ENCODE assay signal across 9 mouse cellular contexts in the genomic region with DNA sequence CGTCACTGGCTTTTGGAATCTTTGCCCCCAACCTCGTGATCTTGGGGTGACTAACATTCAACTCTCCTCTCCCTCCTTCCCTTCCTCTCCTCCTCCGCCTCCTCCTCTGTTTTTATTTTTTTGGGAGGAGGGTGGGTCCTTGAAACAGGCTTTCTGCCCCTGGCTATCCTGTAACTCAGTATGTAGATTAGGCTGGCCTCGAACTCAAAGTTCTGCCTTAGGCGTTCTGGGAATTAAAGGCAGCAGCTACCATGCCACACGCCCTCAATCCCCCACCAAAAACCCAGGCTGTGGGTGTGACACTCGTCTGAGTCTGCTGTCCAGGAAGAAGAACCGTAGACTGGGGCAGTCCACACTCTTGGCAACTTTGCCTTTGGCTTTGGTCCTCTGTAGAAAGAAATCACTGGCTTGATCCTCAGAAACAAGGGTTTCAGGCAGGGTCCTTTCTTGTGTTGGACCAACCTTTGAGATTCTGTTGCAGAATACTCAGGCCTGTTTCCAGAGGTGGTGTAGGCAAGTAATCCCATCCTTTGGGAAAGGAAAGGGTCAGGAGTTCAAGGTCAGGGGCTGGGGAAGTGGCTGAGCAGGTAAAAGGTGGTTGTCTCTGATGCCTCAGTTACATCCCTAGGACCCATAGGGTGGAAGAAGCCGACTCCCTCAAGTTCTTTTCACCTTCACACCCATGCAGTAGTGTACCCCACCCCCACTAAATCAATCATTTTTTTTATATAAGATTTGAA. TPM values are rescaled to one million over a fixed set of nuclear protein-coding genes. Genes with fewer than 3 reads are reported as not detected.
DNase-seq lines count a peak whose midpoint lies in the region; ATAC-seq and TF ChIP-seq lines count a peak whose summit lies in the region.
"Had no signal": no experiment of that assay in that cellular context is flagged by ENCODE, and none has a peak within 500 bp of the region (broad histone marks: within the 10 kb centered on the region; RNA-seq: fewer than 3 reads in every experiment).

No protein-coding gene starts in this region.

- no peak for DNase-seq in neural tube, embryonic 11.5 days (ENCODE audit: low spot score)
- no peak for DNase-seq in neural tube, embryonic 10.5 days (ENCODE audit: extremely low spot score, low spot score)
- no peak for DNase-seq in forebrain, embryonic 10.5 days (ENCODE audit: extremely low spot score, low spot score)
- peak; percentile 19 for DNase-seq in liver
- DNase-seq in stomach, postnatal 0 days (ENCODE audit: low spot score), result no peak
- DNase-seq in left cerebral cortex, postnatal 14 days (ENCODE audit: low spot score in 2 of 2), result no peak
- DNase-seq in layer of hippocampus, postnatal 14 days (ENCODE audit: low spot score in 2 of 2), result no peak
- no peak for DNase-seq in cerebellum, postnatal 10 days

- H3K9ac ChIP-seq in neural tube, embryonic 11.5 days (ENCODE audit: low read length), result peak overlapping the region; percentile 71
- peak overlapping the region; percentile 57 for H3K9ac ChIP-seq in stomach, postnatal 0 days (ENCODE audit: low read length)

- no peak for TF ChIP-seq EP300 in stomach, postnatal 0 days (optimal IDR thresholded peaks at IDR 0.05)

- 14% methylated on average over 9 of the region's 9 CpGs for WGBS in neural tube, embryonic 11.5 days
- 15% methylated on average over 9 of the region's 9 CpGs for WGBS in forebrain, embryonic 10.5 days
- WGBS in stomach, postnatal 0 days, result 10% methylated on average over 9 of the region's 9 CpGs

- H3K27ac ChIP-seq in neural tube, embryonic 11.5 days (ENCODE audit: low read depth, low read length), result no peak overlapping the region
- H3K27ac ChIP-seq in forebrain, embryonic 10.5 days, result peak overlapping the region; percentile 88
- no peak overlapping the region for H3K27ac ChIP-seq in stomach, postnatal 0 days (replicated peaks)
- H3K27ac ChIP-seq: layer of hippocampus, adult 2 months had no signal

- peak overlapping the region; percentile 80 for H3K4me3 ChIP-seq in neural tube, embryonic 11.5 days (ENCODE audit: low read depth, low read length)
- peak overlapping the region; percentile 91 for H3K4me3 ChIP-seq in forebrain, embryonic 10.5 days
- H3K4me3 ChIP-seq in stomach, postnatal 0 days (ENCODE audit: low read depth, low read length), result peak overlapping the region; percentile 62

- H3K27me3 ChIP-seq in neural tube, embryonic 11.5 days (ENCODE audit: control insufficient read depth, insufficient read depth, low read length), result no peaks in the 10 kb centered on the region
- peaks cover 14% of the 10 kb centered on the region for H3K27me3 ChIP-seq in forebrain, embryonic 10.5 days (ENCODE audit: poor library complexity, severe bottlenecking)
- H3K27me3 ChIP-seq in stomach, postnatal 0 days (ENCODE audit: control insufficient read depth, insufficient read depth, low read length), result no peaks in the 10 kb centered on the region

- no peak for ATAC-seq in neural tube, embryonic 11.5 days (ENCODE audit: insufficient read depth, low FRiP score, low TSS enrichment)
- ATAC-seq in stomach, postnatal 0 days (ENCODE audit: low FRiP score, low TSS enrichment), result no peak

- TF ChIP-seq CTCF in stomach, postnatal 0 days (IDR thresholded peaks at IDR 0.05; ENCODE audit: low read depth), result no peak

- H3K4me2 ChIP-seq in neural tube, embryonic 11.5 days (ENCODE audit: low read depth), result peak overlapping the region; percentile 78
- H3K4me2 ChIP-seq in stomach, postnatal 0 days (replicated peaks; ENCODE audit: low read depth), result peak overlapping the region; percentile 96

- H3K9me3 ChIP-seq in neural tube, embryonic 11.5 days (ENCODE audit: control insufficient read depth, low read length), result no peaks in the 10 kb centered on the region
- H3K9me3 ChIP-seq in forebrain, embryonic 10.5 days, result no peaks in the 10 kb centered on the region; the same call in 1 of the 2 replicates
- no peaks in the 10 kb centered on the region for H3K9me3 ChIP-seq in stomach, postnatal 0 days (ENCODE audit: control insufficient read depth, low read length)

- intact Hi-C loops in left cerebral cortex, postnatal 14 days (cut with DNase I), result no loop called here

- peaks cover 9% of the 10 kb centered on the region; the same call in 1 of the 2 replicates for H3K4me1 ChIP-seq in neural tube, embryonic 11.5 days (ENCODE audit: control insufficient read depth, insufficient read depth, low read length)
- peaks cover 31% of the 10 kb centered on the region for H3K4me1 ChIP-seq in forebrain, embryonic 10.5 days
- H3K4me1 ChIP-seq in stomach, postnatal 0 days (replicated peaks; ENCODE audit: control insufficient read depth, insufficient read depth), result peaks cover 3% of the 10 kb centered on the region; the same call in 1 of the 2 replicates

- peaks cover 2% of the 10 kb centered on the region; the same call in 1 of the 2 replicates for H3K36me3 ChIP-seq in neural tube, embryonic 11.5 days (ENCODE audit: control insufficient read depth, insufficient read depth, low read length)
- H3K36me3 ChIP-seq in forebrain, embryonic 10.5 days (replicated peaks), result peaks cover 29% of the 10 kb centered on the region
- H3K36me3 ChIP-seq in stomach, postnatal 0 days (ENCODE audit: control insufficient read depth, insufficient read depth, low read length), result no peaks in the 10 kb centered on the region

RNA-seq across cellular contexts. Expression of gene BC030867, which starts 0.8 kb away (rescaled TPM):
- 17.9 and 18.6 TPM in 2 replicates for polyA plus RNA-seq in neural tube, embryonic 11.5 days (2014; fragmentation: Nextera tagmentation; extraction: Ambion mirVana)
- polyA plus RNA-seq in forebrain, embryonic 10.5 days (2016; fragmentation: Nextera tagmentation; extraction: Ambion mirVana), result 27.3 TPM in 2 replicates
- 2.2 and 2.7 TPM in 2 replicates for polyA plus RNA-seq in stomach, postnatal 0 days (2015; fragmentation: Nextera tagmentation; extraction: Ambion mirVana)
- total RNA-seq in left cerebral cortex, postnatal 14 days (2021), result under 1 TPM; 0.46 to 0.63 TPM
- total RNA-seq in layer of hippocampus, postnatal 14 days (2021), result under 1 TPM; 0.76 to 0.79 TPM

RNA-seq across cellular contexts. Expression of gene Asb16, which starts 19.0 kb away (rescaled TPM):
- polyA plus RNA-seq in neural tube, embryonic 11.5 days (2014; fragmentation: Nextera tagmentation; extraction: Ambion mirVana), result not detected in 2 replicates
- 0.05 and 0.06 TPM in 2 replicates for polyA plus RNA-seq in forebrain, embryonic 10.5 days (2016; fragmentation: Nextera tagmentation; extraction: Ambion mirVana)
- 0.04 TPM in 1 of 2 replicates, not detected in the other for polyA plus RNA-seq in stomach, postnatal 0 days (2015; fragmentation: Nextera tagmentation; extraction: Ambion mirVana)
- total RNA-seq in left cerebral cortex, postnatal 14 days (2021), result under 1 TPM; 0.59 to 0.72 TPM
- under 1 TPM; 0.86 to 0.88 TPM for total RNA-seq in layer of hippocampus, postnatal 14 days (2021)

RNA-seq across cellular contexts. Expression of gene Hdac5, which starts 19.6 kb away (rescaled TPM):
- polyA plus RNA-seq in neural tube, embryonic 11.5 days (2014; fragmentation: Nextera tagmentation; extraction: Ambion mirVana), result 41.1 and 42.7 TPM in 2 replicates
- polyA plus RNA-seq in forebrain, embryonic 10.5 days (2016; fragmentation: Nextera tagmentation; extraction: Ambion mirVana), result 39.8 and 44.6 TPM in 2 replicates
- 33.8 and 43.3 TPM in 2 replicates for polyA plus RNA-seq in stomach, postnatal 0 days (2015; fragmentation: Nextera tagmentation; extraction: Ambion mirVana)
- total RNA-seq in left cerebral cortex, postnatal 14 days (2021), result 100 to 1,000 TPM; 194 to 197 TPM
- total RNA-seq in layer of hippocampus, postnatal 14 days (2021), result 100 to 1,000 TPM; 171 to 197 TPM

RNA-seq across cellular contexts. Expression of gene Tmub2, which starts 35.2 kb away (rescaled TPM):
- polyA plus RNA-seq in neural tube, embryonic 11.5 days (2014; fragmentation: Nextera tagmentation; extraction: Ambion mirVana), result 61.7 and 64.5 TPM in 2 replicates
- polyA plus RNA-seq in forebrain, embryonic 10.5 days (2016; fragmentation: Nextera tagmentation; extraction: Ambion mirVana), result 44.9 and 46.0 TPM in 2 replicates
- polyA plus RNA-seq in stomach, postnatal 0 days (2015; fragmentation: Nextera tagmentation; extraction: Ambion mirVana), result 30.3 and 31.3 TPM in 2 replicates
- 10 to 100 TPM; 66.1 to 69.5 TPM for total RNA-seq in left cerebral cortex, postnatal 14 days (2021)
- total RNA-seq in layer of hippocampus, postnatal 14 days (2021), result 10 to 100 TPM; 59.3 to 60.6 TPM

RNA-seq across cellular contexts. Expression of gene Atxn7l3, which starts 46.9 kb away (rescaled TPM):
- 18.8 and 20.0 TPM in 2 replicates for polyA plus RNA-seq in neural tube, embryonic 11.5 days (2014; fragmentation: Nextera tagmentation; extraction: Ambion mirVana)
- 14.1 and 15.6 TPM in 2 replicates for polyA plus RNA-seq in forebrain, embryonic 10.5 days (2016; fragmentation: Nextera tagmentation; extraction: Ambion mirVana)
- 6.9 and 7.3 TPM in 2 replicates for polyA plus RNA-seq in stomach, postnatal 0 days (2015; fragmentation: Nextera tagmentation; extraction: Ambion mirVana)
- 100 to 1,000 TPM; 180 to 196 TPM for total RNA-seq in left cerebral cortex, postnatal 14 days (2021)
- 100 to 1,000 TPM; 152 to 160 TPM for total RNA-seq in layer of hippocampus, postnatal 14 days (2021)
